Mouse (Mus musculus) cerebral cortex, adult 2 months (tissue): ENCODE results near the gene Rita1.

ENCODE experiments used
- WGBS: fragments of 180-500 bp; shearing (Covaris S2); methylation state at CpG from one replicate; pipeline ENCODE4 v1.1.7; 2018; 5-methylcytosine and 5-hydroxymethylcytosine counted together

Gene Rita1

GRCm38 (mm10) chr5:120571056-120571740 lies 41.2 kb downstream of the Rita1 start:
- whole genome bisulfite sequencing: 66% methylated on average over 14 of the region's 14 CpGs

- 76% methylated on average over 11 of the region's 11 CpGs for WGBS
These were observed 42.0 kb downstream of the Rita1 start for GRCm38 (mm10) chr5:120570289-120570897.

- 92% methylated on average over 3 of the region's 3 CpGs for WGBS
These were observed 42.6 kb downstream of the Rita1 start for GRCm38 (mm10) chr5:120569791-120570190.

- WGBS: 86% methylated on average over 4 of the region's 4 CpGs
These were observed 43.4 kb downstream of the Rita1 start for GRCm38 (mm10) chr5:120568964-120569363.

GRCm38 (mm10) chr5:120568336-120568768 lies 44.0 kb downstream of the Rita1 start:
- WGBS: 43% methylated on average over 9 of the region's 9 CpGs

- WGBS: 33% methylated on average over 14 of the region's 14 CpGs
These were observed 44.6 kb downstream of the Rita1 start for GRCm38 (mm10) chr5:120567761-120568211.

- 25% methylated on average over 21 of the region's 21 CpGs for WGBS
These were observed 45.1 kb downstream of the Rita1 start for GRCm38 (mm10) chr5:120567253-120567701.

GRCm38 (mm10) chr5:120566681-120567252 lies 45.6 kb downstream of the Rita1 start:
- WGBS: 58% methylated on average over 9 of the region's 9 CpGs

GRCm38 (mm10) chr5:120566101-120566500 lies 46.3 kb downstream of the Rita1 start:
- 66% methylated on average over 5 of the region's 5 CpGs for whole genome bisulfite sequencing

GRCm38 (mm10) chr5:120565171-120565905 lies 47.1 kb downstream of the Rita1 start:
- 62% methylated on average over 15 of the region's 15 CpGs for WGBS

- 56% methylated on average over 4 of the region's 4 CpGs for WGBS
These were observed 48.5 kb downstream of the Rita1 start for GRCm38 (mm10) chr5:120563914-120564311.

GRCm38 (mm10) chr5:120562956-120563913 lies 49.2 kb downstream of the Rita1 start:
- 54% methylated on average over 28 of the region's 28 CpGs for WGBS

- 27% methylated on average over 16 of the region's 16 CpGs for WGBS
These were observed 51.6 kb downstream of the Rita1 start for GRCm38 (mm10) chr5:120560616-120561311.

- 51% methylated on average over 9 of the region's 9 CpGs for WGBS
These were observed 52.2 kb downstream of the Rita1 start for GRCm38 (mm10) chr5:120560129-120560615.

- 71% methylated on average over 14 of the region's 14 CpGs for WGBS
These were observed 53.6 kb downstream of the Rita1 start for GRCm38 (mm10) chr5:120558762-120559161.

- 58% methylated on average over 8 of the region's 8 CpGs for WGBS
These were observed 54.3 kb downstream of the Rita1 start for GRCm38 (mm10) chr5:120558041-120558440.

GRCm38 (mm10) chr5:120555871-120556270 lies 56.5 kb downstream of the Rita1 start:
- 87% methylated on average over 24 of the region's 24 CpGs for WGBS

GRCm38 (mm10) chr5:120550673-120551072 lies 61.7 kb downstream of the Rita1 start:
- 56% methylated on average over 5 of the region's 5 CpGs for WGBS

- 80% methylated on average over 5 of the region's 5 CpGs for WGBS
These were observed 62.3 kb downstream of the Rita1 start for GRCm38 (mm10) chr5:120550137-120550536.

GRCm38 (mm10) chr5:120548236-120548850 lies 64.0 kb downstream of the Rita1 start:
- WGBS: 83% methylated on average over 11 of the region's 11 CpGs
